Comparison of ENCODE assay signal across 25 mouse cellular contexts in genomic region chr19:55526717-55527235, GRCm38 (mm10).
DNase-seq lines count a peak whose midpoint lies in the region; ATAC-seq lines count a peak whose summit lies in the region.
"Had no signal": no experiment of that assay in that cellular context is flagged by ENCODE, and none has a peak within 500 bp of the region (broad histone marks: within the 10 kb centered on the region; RNA-seq: fewer than 3 reads in every experiment).

No protein-coding gene starts in this region.

- ATAC-seq in limb, embryonic 11.5 days (ENCODE audit: insufficient number of reproducible peaks, low FRiP score, low TSS enrichment, low read depth) = no peak
- ATAC-seq: CD4-positive, CD25-positive, alpha-beta regulatory T cell, adult 4 months; forebrain, embryonic 16.5 days; hindbrain, postnatal 0 days had no signal

- peak overlapping the region; percentile 45 for H3K27ac ChIP-seq in limb, embryonic 11.5 days (replicated peaks; ENCODE audit: low read depth, low read length)
- H3K27ac ChIP-seq: embryonic facial prominence, embryonic 13.5 days; forebrain, embryonic 12.5 days; gastrocnemius, adult 2 months; heart, embryonic 10.5 days; hindbrain, embryonic 13.5 days; hindbrain, postnatal 0 days had no signal

- H3K4me1 ChIP-seq in limb, embryonic 11.5 days (ENCODE audit: control insufficient read depth, insufficient read depth, low read length) = peaks cover 29% of the 10 kb centered on the region

- no peak overlapping the region for H3K4me2 ChIP-seq in limb, embryonic 11.5 days (ENCODE audit: low read depth, severe bottlenecking)
- H3K4me2 ChIP-seq: embryonic facial prominence, embryonic 13.5 days; forebrain, embryonic 12.5 days; hindbrain, embryonic 13.5 days had no signal

- 22% methylated on average over 2 of the region's 2 CpGs for WGBS in limb, embryonic 11.5 days

- H3K9me3 ChIP-seq in limb, embryonic 11.5 days (ENCODE audit: control insufficient read depth, low read length) = no peaks in the 10 kb centered on the region
- H3K9me3 ChIP-seq: embryonic facial prominence, embryonic 13.5 days; forebrain, embryonic 12.5 days; G1E; heart, embryonic 10.5 days; hindbrain, embryonic 13.5 days had no signal

- H3K36me3 ChIP-seq in limb, embryonic 11.5 days (ENCODE audit: control insufficient read depth, insufficient read depth, low read length) = no peaks in the 10 kb centered on the region
- H3K36me3 ChIP-seq: embryonic facial prominence, embryonic 13.5 days; forebrain, embryonic 12.5 days; heart, embryonic 10.5 days; hindbrain, embryonic 13.5 days had no signal

- no peak overlapping the region for H3K9ac ChIP-seq in limb, embryonic 11.5 days (ENCODE audit: low read length)
- H3K9ac ChIP-seq: embryonic facial prominence, embryonic 13.5 days; forebrain, embryonic 12.5 days; hindbrain, embryonic 13.5 days had no signal

- peak; percentile 27 for DNase-seq in embryo, embryonic 10 days (ENCODE audit: low spot score)
- no peak for DNase-seq in embryo, embryonic 11 days
- DNase-seq in lung, postnatal 36 days = peak; percentile 6
- no peak for DNase-seq in lung, postnatal 10 days
- no peak for DNase-seq in limb, embryonic 11.5 days (ENCODE audit: low spot score)
- peak; percentile 33 for DNase-seq in mesoderm, embryonic 11.5 days (ENCODE audit: low read depth, low spot score)
- DNase-seq in retina, embryonic 14.5 days (ENCODE audit: low spot score) = no peak
- DNase-seq in gastrocnemius, postnatal 36 days = no peak
- DNase-seq: adrenal gland, postnatal 10 days; B cell, adult 2 months; cerebellum, adult 11-12 months; cerebellum, adult 9-10 months; cerebellum, postnatal 36 days; gastrocnemius, adult 2 months; gastrocnemius, postnatal 25 days; heart, adult 18-20 months; heart, postnatal 14 days had no signal

- H3K27me3 ChIP-seq in limb, embryonic 11.5 days (ENCODE audit: control insufficient read depth, insufficient read depth, low read length) = no peaks in the 10 kb centered on the region
- H3K27me3 ChIP-seq: embryonic facial prominence, embryonic 13.5 days; forebrain, embryonic 12.5 days had no signal

- H3K4me3 ChIP-seq in limb, embryonic 11.5 days (ENCODE audit: low read depth, low read length) = no peak overlapping the region
- H3K4me3 ChIP-seq: embryonic facial prominence, embryonic 13.5 days; forebrain, embryonic 12.5 days; gastrocnemius, adult 2 months; heart, embryonic 10.5 days; hindbrain, embryonic 13.5 days had no signal

- intact Hi-C loops in gastrocnemius, postnatal 36 days (cut with DNase I) = no loop called here

Comparison
In these comparisons a context has a peak if more than half of its experiments do, and no peak if none do; other contexts are left out.
1. DNase-seq: peak in embryo, embryonic 10 days (single experiment), lung, postnatal 36 days (single experiment) and mesoderm, embryonic 11.5 days (single experiment); none in embryo, embryonic 11 days (single experiment), lung, postnatal 10 days (single experiment), limb, embryonic 11.5 days (single experiment), retina, embryonic 14.5 days (single experiment) and gastrocnemius, postnatal 36 days (0 of 2).